Mouse (Mus musculus) stomach, postnatal 0 days (tissue): Measurements from ENCODE around the gene Tusc1.

Experiments used
- CTCF ChIP-seq: IDR thresholded peaks from 2 replicates; pipeline ENCODE4 v1.5.1; 2016; ENCODE audit warnings: antibody characterized with exemption, low read depth, mild to moderate bottlenecking, moderate library complexity
- EP300 ChIP-seq: optimal IDR thresholded peaks from 2 replicates; pipeline ENCODE3; 2016; ENCODE audit warnings: antibody characterized with exemption

DNA sequence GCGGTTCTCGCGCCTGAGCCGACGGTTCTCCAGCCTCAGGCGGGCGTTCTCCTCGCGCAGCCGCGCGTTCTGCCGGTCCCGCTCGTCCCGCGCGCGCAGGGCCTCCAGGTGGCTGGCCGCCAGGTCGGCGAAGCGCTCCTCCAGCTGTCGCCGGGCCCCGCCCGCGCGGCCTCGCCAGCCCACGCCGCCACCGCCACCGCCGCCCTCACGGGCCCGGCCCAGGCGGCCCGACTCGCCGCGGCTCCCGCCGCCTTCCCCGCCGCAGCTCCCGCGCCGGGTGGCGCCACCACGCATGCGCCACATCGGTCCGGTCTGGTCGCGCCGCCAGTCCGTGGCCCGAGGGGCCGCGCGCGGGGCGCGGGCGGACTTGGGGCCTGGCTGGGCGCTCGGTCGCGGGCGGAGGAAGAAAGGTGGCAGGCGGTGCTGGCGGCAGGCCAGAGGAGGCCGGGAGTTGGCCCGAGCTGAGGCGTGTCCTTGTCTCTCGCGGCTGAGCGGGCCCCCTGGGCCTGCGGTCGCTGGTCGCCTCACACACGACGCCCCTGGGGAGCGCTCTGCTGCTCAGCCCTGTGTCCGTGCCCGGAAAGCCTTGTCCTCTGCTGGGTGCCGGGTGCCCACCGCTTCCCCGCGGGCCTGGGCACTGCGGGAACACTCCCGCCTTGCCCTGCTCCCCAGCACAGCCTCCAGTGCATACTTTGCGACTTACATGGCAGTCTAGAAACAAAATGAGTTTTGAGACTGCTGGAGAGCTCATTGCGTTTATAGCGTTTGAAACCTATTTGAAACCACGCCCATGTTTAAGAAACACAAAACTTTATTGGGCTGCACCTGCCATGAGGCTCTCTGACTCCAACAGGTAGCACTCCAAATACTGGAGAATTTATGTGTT, at the start of gene Tusc1:
- TF ChIP-seq CTCF (peak; percentile 23; the same call in 1 of the 2 replicates), EP300 (no peak)
